Mouse (Mus musculus) spleen, postnatal 36 days (tissue): ENCODE measurements around the gene Ptpn6.

Experiments used
- DNase-seq, 2 experiments: peaks; one replicate each; pipeline ENCODE4 v3.0.0; 2022; ENCODE audit warnings: low spot score in 2 of 2, mixed read lengths in 1 of 2

Ptpn6 gene

GRCm38 (mm10) chr6:124729850-124730705 lies 8.4 kb downstream of the Ptpn6 start:
- DNase-seq = peak; percentile 86 to 91

- DNase-seq = no peak
Measured at GRCm38 (mm10) chr6:124728621-124729020, 9.9 kb downstream of the Ptpn6 start.

DNA sequence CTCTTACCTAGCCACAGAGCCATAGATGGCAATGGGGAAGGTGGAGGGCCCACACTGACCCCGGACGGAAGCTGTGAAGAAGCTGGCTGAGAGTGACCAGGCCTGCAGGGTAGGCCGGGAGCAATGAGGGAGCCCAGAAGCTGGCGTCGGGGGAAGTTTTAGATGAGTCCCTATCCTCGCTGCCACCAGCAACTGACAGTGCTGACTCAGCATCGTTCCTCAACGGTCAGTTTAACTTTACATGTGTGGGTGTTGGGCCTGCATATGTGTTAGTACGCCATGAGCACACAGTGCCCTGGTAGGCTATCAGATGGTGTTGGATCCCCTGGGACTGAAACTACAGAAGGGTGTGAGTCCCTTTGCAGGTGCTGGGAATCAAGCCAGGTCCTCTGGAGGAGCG lies 14.0 kb downstream of the Ptpn6 start:
- DNase-seq = no peak

DNA sequence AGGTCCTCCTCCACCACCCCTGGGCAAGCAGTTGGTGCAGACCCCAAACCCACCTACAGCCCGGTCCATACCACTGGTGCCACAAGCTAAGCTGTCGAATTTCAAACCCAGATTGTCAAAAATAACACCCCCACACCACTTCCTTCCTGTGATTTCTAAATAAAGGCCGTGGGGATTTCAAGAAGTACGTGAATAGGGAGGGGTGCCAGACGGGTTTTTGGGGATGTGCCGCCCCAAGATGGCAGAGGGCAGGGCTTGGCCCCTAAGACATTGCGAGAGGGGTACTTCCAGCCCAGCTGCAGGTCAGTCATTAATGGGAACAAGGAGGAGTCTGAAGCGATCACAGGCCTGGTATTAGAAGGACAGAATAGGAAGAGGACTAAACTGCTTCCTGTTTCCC lies 15.0 kb downstream of the Ptpn6 start:
- peak; percentile 79 to 86 for DNase-seq

DNA sequence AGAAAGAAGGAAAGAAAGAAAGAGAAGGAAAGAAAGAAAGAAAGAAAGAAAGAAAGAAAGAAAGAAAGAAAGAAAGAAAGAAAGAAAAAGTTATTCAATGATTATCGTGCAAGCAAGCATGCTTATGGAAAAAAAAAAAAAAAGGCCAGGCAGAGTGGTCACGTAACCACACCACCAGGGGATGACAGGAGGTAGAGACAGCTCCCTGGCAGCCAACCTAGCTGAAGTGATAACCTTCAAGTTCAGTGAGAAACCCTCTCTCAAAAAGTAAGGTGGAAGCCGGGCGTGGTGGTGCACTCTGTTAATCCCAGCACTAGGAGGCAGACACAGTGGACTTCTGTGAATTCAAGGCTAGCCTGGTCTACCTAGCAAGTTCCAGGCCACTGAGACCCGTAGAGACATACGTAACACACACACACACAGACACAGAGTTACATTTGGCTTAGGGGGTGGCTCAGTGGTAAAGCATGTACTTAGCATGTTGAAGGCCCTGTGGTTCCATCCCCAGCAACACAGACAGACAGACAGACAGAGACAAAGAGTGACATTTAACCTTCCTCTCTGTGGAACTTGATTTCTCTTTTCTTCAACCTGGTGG lies 15.5 kb downstream of the Ptpn6 start:
- no peak for DNase-seq

DNA sequence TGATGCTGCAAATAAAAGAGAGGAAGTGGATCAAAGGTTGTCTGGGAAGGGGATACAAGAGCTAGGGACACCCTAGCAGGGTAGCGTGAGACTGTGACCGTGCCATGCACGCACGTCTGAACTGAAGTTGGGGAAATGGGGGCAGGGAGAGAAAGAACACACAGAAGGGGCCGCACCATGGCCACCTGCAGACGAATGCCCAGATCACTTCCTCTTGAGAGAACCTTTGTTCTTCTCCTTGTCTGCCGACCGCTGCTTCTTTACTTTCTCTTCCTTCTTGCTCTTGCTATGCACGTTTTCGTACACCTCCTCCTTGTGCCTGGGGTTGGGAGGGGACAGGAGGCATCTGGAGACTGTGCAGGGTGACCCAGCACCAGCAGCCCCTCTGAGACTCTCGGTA lies 17.6 kb downstream of the Ptpn6 start:
- peak; percentile 84 to 86 for DNase-seq

DNA sequence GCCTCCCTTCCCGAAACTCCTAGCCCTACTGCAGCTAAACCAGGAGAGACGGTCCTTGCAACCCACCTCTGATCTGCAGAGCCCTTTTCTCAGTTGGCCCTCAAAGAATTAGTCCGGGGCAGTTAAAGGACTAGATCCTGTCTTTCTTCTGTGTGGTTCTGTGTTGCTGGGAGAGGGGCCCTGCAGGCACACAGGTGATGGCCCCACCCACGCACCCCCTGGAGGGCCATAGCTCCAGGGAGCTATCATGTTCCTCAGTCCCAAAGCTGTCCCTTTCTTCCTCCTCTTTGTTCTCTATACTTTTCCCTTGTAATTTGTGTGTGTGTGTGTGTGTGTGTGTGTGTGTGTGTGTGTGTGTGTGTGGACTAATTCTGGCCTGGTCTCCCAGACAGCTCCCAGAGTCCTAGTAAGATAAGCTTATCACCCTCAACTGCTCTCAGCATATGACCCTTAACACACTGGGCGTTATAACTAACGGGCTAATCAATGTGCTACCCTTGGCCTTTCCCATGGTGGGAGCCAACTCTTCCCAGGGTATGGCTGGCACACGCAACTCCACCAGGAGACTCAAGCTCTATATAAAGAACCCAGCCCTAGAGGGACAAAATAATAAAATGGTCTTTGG lies 19.0 kb downstream of the Ptpn6 start:
- no peak for DNase-seq

DNA sequence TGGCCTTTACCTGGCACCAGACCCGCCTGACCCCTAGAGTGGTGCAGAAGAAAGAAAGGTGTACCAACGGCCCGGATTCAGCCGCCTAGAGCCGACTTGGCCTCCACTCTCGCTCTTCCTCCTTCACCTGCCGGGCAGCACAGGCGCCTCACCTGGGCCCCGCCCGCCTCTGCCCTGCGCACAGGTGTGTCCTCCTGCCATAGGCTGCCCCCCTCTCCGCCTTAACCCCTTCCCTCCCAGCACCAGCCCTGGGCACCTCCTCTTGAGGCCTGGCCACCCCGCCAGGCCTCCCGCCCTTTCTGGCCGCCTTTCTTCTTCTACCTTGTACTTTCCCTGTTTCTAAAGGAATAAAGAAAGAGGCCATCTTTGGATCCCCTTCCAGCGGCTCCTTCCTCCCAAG lies 19.8 kb downstream of the Ptpn6 start:
- no peak for DNase-seq

GRCm38 (mm10) chr6:124717968-124718367 lies 20.5 kb downstream of the Ptpn6 start:
- DNase-seq = no peak

DNA sequence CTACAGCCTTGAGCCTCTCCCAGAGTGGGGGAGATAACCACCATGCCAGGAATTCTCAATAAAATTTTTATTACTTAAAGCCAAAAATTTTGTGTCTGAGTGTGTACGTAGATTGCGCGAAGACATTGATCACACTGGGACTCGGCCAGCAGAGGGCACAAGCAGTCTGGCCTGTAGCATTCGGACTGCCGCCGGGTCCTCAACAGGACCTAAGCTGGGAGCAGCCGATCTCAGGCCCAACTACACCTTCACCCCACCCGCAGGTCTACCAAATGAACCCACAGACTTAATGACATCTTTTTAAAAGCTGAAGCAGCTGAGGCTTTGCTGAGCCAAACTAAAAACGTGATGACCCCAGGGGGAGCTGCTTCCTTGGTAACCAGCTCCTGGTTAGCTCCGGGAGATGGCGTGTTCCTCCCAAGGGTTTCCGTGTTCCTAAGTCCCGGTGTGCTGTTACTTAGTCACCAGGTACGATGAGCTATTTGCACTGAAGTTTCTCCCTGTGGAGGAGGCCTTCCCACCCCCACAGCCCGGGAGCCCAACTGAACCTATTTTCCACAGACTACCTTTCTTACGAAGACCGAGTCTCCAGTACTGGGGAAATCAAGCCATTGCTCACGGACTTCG lies 21.5 kb downstream of the Ptpn6 start:
- DNase-seq = peak; percentile 69 to 74

DNA sequence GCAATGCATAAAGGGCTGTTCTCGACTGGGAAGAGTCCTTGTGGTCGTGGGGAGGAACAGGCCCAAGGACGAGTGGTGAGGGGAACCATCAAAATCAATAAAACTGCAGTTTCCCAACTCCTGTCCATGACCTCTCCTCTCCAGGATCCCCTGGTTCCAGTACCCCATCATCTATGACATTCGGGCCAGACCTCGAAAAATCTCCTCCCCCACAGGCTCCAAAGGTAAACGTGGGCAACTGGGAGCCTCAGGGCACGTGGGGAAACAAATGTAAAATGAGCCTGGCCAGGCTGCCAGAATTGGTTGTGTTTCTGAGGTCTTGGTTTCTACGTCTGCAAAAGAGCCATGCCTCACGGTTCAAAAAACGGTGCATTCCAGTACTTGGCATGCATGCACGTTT lies 25.6 kb downstream of the Ptpn6 start:
- no peak for DNase-seq

GRCm38 (mm10) chr6:124711824-124712782 lies 26.4 kb downstream of the Ptpn6 start, which contains the start of the genes Emg1 and Phb2:
Gene Emg1 (minus strand): TSS chr6:124712178.
Gene Phb2 (plus strand): TSS chr6:124712336.
- peak; percentile 98 for DNase-seq

GRCm38 (mm10) chr6:124708289-124708889 lies 30.1 kb downstream of the Ptpn6 start:
- DNase-seq = no peak

DNA sequence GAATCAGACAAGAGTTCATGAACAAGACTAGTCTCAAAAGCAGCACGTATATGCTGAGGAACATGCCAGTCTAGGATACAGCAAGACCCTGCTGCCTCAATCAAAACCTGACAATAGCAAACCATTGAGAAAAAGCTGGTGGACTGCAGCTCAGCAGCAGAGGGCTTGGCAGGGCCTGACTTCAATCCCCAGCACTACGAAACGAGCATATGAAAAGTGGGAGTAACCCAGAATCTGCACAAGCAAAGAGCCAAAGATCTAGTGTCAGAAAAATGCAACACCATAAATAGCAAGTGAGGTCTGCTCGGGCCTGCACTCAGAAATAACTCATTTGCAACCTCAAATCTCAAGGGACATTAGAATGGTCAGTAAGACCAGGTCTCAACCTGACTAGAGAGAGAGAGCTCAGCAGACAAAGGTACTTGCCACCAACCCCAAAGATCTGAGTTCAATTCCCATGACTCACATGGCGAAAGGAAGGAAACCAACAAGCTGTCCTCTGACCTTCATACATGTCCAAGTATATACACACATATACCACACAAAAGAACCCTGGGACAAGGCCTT lies 32.4 kb downstream of the Ptpn6 start:
- DNase-seq = no peak

- no peak for DNase-seq
Measured at GRCm38 (mm10) chr6:124704417-124704816, 34.1 kb downstream of the Ptpn6 start.

DNA sequence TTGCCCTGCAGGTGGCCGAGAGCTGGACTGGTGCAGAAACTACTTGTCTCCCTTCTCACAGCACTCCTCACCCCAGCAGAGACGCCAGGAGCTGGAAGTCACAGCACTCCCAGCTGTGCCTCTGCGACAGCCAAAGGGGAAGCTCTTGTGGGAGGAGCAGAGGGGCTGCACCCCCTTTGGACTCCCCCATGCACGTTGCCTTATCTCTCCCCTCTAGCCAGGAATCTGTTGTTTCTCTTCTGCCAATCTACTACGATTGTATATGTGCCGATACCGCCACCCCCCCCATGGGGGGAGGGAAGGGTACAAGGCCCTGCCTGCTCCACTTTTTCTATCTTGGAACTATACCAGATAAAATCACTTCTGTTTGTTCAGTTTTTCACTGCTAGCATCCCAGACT lies 34.7 kb downstream of the Ptpn6 start:
- no peak for DNase-seq

- DNase-seq = peak; percentile 74 to 77
Measured at GRCm38 (mm10) chr6:124702784-124703103, 35.8 kb downstream of the Ptpn6 start.

- no peak for DNase-seq
Measured at GRCm38 (mm10) chr6:124702102-124702783, 36.3 kb downstream of the Ptpn6 start.

DNA sequence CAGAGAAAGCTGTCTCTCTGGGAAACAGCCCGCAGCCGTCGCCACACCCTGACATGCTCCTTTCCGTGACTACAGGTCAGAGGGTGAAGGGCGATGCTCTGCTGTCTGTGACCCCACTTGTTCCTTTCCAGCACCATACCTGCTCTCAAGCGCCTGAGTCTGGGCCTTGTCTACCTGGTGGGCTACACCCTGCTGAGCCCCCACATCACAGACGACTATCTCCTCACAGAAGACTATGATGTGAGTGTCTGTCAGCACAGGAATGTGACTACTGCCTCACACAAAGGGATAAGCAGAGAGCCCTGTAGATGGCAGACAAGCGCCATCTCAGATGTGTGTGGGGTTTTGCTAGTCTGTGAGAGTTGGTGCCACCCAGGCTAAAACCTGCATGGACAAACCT lies 37.2 kb downstream of the Ptpn6 start:
- peak in 1 of 2 experiments; percentile 39 for DNase-seq
